9 mouse cellular contexts compared by ENCODE assay signal in genomic region chr12:108204978-108205377, GRCm38 (mm10).
"Had no signal": no experiment of that assay in that cellular context is flagged by ENCODE, and none has a peak within 500 bp of the region (broad histone marks: within the 10 kb centered on the region; RNA-seq: fewer than 3 reads in every experiment).

No protein-coding gene starts in this region.

- DNase-seq: kidney, postnatal 14 days; thymus, adult 18-20 months; thymus, postnatal 14 days had no signal

- H3K9ac ChIP-seq: kidney, embryonic 15.5 days; liver, embryonic 12.5 days; midbrain, embryonic 13.5 days; neural tube, embryonic 12.5 days had no signal

- H3K27me3 ChIP-seq: kidney, embryonic 15.5 days; liver, embryonic 12.5 days; midbrain, embryonic 13.5 days; neural tube, embryonic 12.5 days had no signal

- H3K4me2 ChIP-seq: kidney, embryonic 15.5 days; liver, embryonic 12.5 days; midbrain, embryonic 13.5 days; neural tube, embryonic 12.5 days had no signal

- H3K27ac ChIP-seq: kidney, embryonic 15.5 days; left cerebral cortex, adult 2 months; limb, embryonic 10.5 days; liver, embryonic 12.5 days; midbrain, embryonic 13.5 days; neural tube, embryonic 12.5 days had no signal

- H3K9me3 ChIP-seq: kidney, embryonic 15.5 days; limb, embryonic 10.5 days; liver, embryonic 12.5 days; midbrain, embryonic 13.5 days; neural tube, embryonic 12.5 days had no signal

- ATAC-seq: liver, embryonic 12.5 days; midbrain, embryonic 13.5 days had no signal

- H3K4me3 ChIP-seq: kidney, embryonic 15.5 days; left cerebral cortex, adult 2 months; limb, embryonic 10.5 days; liver, embryonic 12.5 days; midbrain, embryonic 13.5 days; neural tube, embryonic 12.5 days had no signal
